Mouse (Mus musculus) E14TG2a.4 (cell line): ENCODE measurements around the gene Gpx4.

Experiments used
- CTCF ChIP-seq: conservative IDR thresholded peaks from 2 replicates; pipeline ENCODE4 v1.5.1; 2014; ENCODE audit warnings: low read length
- POU5F1 ChIP-seq: IDR thresholded peaks from 2 replicates; pipeline ENCODE4 v1.6.1; 2014; ENCODE audit warnings: low read length, borderline replicate concordance

- TF ChIP-seq CTCF (no peak), POU5F1 (no peak)
Measured at GRCm38 (mm10) chr10:80069948-80070450, 23.0 kb downstream of the Gpx4 start.
